Mouse (Mus musculus): Measurements from ENCODE around the gene Ddx42. TPM values are rescaled to one million over a fixed set of nuclear protein-coding genes. Genes with fewer than 3 reads are reported as not detected.

Gene Ddx42
- 124 TPM for polyA plus RNA-seq (2017; shearing (Covaris generic))

DNA sequence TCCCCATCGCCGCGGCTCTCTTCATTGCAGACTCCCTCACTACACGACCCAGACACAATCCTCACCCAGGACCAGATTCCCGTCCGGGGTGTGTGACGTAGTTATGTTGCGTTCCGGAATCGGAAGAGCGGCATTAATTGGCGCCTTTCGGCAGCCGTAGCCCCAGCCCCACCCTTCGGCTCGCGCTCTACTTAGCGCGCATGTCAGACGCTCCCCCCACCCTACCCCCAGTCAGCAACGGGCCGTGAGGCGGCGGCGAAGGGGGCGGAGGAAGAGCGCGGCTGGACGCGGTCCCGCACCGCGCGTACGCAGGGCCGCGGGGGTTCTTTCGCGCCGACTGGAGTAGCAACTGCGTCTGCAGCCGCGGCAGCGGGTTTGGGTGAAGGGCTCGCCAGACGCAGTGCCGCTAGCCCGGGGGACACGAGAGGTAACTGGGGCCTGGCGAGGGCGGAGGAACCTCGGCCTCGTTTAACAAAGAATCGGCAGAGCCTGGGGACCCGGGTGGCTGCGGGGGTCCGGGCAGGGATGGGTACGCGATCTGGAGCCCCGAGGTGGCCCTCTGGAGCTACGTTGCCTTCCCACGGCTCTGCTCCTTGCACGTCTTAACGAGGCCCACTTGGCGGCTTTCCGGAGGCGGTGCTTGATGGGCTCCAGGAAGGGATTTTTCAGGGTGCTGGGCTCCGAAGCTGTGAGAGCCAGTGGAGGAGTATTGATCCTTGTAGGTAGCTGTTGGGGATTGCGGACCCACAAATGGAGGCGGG, at the start of gene Ddx42:
Gene Ddx42 (plus strand): TSS at position 197 of the 761 bp plus-strand sequence.

DNA sequence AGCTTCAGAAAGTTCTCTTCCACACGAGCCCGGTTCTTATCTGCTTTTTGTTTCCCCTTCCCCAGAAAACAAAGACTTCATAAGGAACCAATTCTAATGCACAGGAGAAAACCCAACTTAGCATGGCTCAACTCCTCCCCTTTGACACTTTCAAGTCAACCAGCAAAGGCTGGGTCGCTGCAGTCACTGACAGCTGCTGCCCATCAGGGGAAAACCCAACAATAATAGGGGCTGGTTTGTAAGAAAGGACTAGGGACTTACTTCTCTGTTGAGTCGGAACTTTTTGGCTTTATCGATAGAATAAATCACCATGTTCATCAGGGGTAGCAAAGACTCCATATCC, 14.6 kb upstream of the Ddx42 start, which contains the start of gene Strada:
Gene Strada (minus strand): TSS at position 46 of the 343 bp plus-strand sequence.

DNA sequence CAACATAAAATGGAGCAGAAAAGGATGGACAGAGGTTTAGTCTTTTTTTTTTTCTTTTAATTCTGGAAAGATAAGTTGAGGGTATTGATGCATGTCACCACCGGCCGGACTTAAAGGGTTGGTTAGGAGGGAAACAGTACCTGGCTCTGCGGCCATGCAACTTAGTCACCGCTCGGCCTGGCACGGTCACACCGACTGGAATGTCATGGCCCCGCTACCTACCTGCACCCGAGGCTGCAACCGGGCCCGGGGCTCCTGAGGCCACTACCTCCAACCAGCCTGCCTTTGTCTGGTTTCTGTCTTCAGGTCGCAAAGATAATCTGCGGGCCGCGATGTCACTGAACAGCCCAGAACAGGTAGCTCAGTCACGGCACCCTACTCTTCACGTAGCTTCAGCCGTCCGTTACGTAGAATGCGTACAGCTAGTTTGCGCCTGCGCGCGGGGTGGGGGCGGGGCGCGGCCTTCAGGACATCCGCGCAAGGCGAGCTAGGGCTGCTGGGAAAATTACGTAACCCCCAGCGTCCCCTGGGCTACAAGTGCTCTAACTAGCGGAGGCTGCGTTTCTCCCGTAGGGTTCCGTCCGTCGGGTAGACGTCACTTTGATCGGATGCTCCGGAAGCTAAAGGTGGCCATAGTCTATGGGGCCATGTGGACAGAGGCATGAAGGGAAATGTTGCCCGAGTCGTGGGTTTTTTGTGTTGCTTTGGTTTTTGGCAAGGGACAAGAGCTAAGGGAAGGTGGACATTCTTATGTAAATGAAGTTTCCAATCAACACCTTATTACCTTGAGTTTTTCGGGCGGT, 598 bp upstream of the Ddx42 start, which contains the start of gene Ccdc47:
Gene Ccdc47 (minus strand): TSS at position 418 of the 803 bp plus-strand sequence.

DNA sequence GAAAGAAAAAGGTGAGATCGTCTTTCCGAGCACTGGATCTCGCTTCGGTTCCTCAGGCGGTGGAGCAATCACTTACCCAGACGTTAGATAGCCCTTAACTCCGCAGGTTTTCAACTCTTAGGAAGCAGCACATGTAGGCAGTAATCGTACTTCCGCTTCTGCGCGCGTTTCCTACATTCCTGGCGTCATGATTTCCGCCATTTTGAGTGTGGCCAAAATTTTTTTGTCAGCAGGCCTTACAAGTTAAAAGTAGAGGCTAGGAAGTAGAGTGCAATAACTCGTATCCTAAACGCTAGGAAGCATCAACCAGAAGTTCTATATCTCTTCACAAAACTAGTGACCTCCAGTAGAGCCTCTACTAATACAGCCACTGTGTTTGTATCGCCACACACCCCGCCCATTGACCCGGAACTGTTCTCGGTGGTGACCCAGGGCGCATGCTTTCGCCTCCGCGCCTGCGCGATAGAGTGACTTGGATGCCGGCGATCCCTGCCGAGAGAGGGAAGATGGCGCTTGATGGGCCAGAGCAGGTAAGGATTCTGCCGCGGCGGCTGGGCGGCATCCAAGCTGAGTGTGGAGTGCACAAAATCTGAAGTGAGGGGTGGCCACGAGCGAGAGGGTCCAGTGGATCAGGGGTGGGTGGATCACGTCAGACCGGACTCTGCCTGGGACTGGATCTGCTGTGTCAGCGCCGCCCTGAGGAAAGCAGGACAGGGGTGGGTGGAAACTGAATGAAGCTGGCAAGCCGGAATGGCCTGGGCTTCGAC, 39.1 kb downstream of the Ddx42 start, which contains the start of the genes Ftsj3 and Psmc5:
Gene Ftsj3 (minus strand): TSS at position 395 of the 767 bp plus-strand sequence.
Gene Psmc5 (plus strand): TSS at position 470 of the 767 bp plus-strand sequence.

DNA sequence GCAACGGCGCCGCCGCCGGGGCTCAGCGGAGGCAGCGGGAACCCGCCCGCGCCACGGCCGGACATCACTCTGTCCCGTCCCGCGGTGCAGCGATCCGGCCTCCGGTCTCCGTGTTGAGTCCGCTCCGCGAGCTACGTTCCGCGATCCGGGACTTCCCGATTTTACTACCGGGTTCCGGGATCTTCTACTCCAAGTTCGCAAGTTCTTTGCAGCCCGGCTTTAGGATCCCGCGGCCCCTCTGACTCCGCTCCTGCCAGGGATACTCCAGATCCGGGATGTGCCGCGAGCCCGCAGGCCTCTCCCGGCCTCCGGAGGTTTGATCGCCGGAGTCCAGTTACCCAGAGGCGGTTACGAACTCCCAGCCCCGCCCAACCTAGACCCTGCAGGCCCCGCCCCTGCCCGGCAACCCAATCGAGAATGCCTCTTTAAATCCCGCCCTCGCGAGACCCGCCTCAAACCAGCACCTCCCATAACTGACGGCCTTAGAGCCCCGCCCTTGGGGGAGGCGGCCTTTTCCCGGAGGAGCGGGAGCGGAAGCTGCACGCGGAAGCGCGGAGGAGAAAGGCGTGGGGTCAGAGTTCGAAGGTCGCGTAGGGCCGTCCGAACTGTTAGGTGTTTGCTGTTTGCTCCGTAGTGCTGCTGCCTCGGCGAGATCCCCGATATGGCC, 56.1 kb downstream of the Ddx42 start, which contains the start of gene Smarcd2:
Gene Smarcd2 (minus strand): TSS at position 329 of the 667 bp plus-strand sequence.

DNA sequence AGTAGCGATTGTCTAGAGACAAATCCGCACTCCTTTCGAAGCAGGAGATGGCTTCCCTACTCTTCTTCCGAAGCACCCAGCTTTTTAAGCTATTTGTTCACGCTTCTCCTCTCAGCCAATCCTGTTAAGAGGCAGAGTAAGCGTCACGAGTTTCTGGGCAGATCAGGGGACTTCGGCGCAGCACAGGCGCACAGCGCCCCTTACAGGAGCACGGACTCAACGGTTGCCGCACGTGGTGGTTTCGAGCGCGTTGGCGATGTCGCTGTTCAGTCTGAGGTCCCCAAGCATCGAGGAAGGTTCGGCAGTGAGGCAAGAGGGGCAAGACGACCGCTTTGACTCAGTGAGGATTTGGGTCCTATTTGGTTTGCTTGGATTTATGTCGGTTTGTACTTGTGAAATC, 59.7 kb downstream of the Ddx42 start, which contains the start of gene Tcam1:
Gene Tcam1 (plus strand): TSS at position 219 of the 400 bp plus-strand sequence.

Other genes starting within 250 kb of the Ddx42 start
- not detected for gene Ace, start 249.0 kb upstream of the Ddx42 start, polyA plus RNA-seq (2017; shearing (Covaris generic))
- gene Ace3, start 222.3 kb upstream of the Ddx42 start, polyA plus RNA-seq (2017; shearing (Covaris generic)), result not detected
- 0.14 TPM for gene Kcnh6, start 208.8 kb upstream of the Ddx42 start, polyA plus RNA-seq (2017; shearing (Covaris generic))
- 101 TPM for gene Dcaf7, start 180.1 kb upstream of the Ddx42 start, polyA plus RNA-seq (2017; shearing (Covaris generic))
- gene Taco1, start 150.9 kb upstream of the Ddx42 start, polyA plus RNA-seq (2017; shearing (Covaris generic)), result 7.3 TPM
- 201 TPM for gene Map3k3, start 132.3 kb upstream of the Ddx42 start, polyA plus RNA-seq (2017; shearing (Covaris generic))
- gene Gm10840, start 56.1 kb upstream of the Ddx42 start, polyA plus RNA-seq (2017; shearing (Covaris generic)), result 1.7 TPM
- 1,361 TPM for gene Limd2, start 56.1 kb upstream of the Ddx42 start, polyA plus RNA-seq (2017; shearing (Covaris generic))
- gene Strada, start 14.8 kb upstream of the Ddx42 start, polyA plus RNA-seq (2017; shearing (Covaris generic)), result 26.2 TPM
- gene Ccdc47, start 582 bp upstream of the Ddx42 start, polyA plus RNA-seq (2017; shearing (Covaris generic)), result 71.3 TPM
- gene Ftsj3, start 39.2 kb downstream of the Ddx42 start, polyA plus RNA-seq (2017; shearing (Covaris generic)), result 94.9 TPM
- gene Psmc5, start 39.2 kb downstream of the Ddx42 start, polyA plus RNA-seq (2017; shearing (Covaris generic)), result 148 TPM
- gene Smarcd2, start 56.0 kb downstream of the Ddx42 start, polyA plus RNA-seq (2017; shearing (Covaris generic)), result 141 TPM
- not detected for gene Tcam1, start 59.7 kb downstream of the Ddx42 start, polyA plus RNA-seq (2017; shearing (Covaris generic))
- gene Gh, start 84.9 kb downstream of the Ddx42 start, polyA plus RNA-seq (2017; shearing (Covaris generic)), result not detected
- gene Cd79b, start 97.8 kb downstream of the Ddx42 start, polyA plus RNA-seq (2017; shearing (Covaris generic)), result not detected
- not detected for gene Scn4a, start 136.4 kb downstream of the Ddx42 start, polyA plus RNA-seq (2017; shearing (Covaris generic))
- not detected for gene Prr29, start 148.5 kb downstream of the Ddx42 start, polyA plus RNA-seq (2017; shearing (Covaris generic))
- gene Icam2, start 171.1 kb downstream of the Ddx42 start, polyA plus RNA-seq (2017; shearing (Covaris generic)), result 112 TPM

Measured in naive thymus-derived CD4-positive, alpha-beta T cell, adult 5 months (primary cell).